Mouse (Mus musculus): ENCODE measurements around the gene Wasf2. TPM values are rescaled to one million over a fixed set of nuclear protein-coding genes. Genes with fewer than 3 reads are reported as not detected.

The Wasf2 gene
- polyA plus RNA-seq, 1 experiment from 2014 or later = 50.0 TPM

DNA sequence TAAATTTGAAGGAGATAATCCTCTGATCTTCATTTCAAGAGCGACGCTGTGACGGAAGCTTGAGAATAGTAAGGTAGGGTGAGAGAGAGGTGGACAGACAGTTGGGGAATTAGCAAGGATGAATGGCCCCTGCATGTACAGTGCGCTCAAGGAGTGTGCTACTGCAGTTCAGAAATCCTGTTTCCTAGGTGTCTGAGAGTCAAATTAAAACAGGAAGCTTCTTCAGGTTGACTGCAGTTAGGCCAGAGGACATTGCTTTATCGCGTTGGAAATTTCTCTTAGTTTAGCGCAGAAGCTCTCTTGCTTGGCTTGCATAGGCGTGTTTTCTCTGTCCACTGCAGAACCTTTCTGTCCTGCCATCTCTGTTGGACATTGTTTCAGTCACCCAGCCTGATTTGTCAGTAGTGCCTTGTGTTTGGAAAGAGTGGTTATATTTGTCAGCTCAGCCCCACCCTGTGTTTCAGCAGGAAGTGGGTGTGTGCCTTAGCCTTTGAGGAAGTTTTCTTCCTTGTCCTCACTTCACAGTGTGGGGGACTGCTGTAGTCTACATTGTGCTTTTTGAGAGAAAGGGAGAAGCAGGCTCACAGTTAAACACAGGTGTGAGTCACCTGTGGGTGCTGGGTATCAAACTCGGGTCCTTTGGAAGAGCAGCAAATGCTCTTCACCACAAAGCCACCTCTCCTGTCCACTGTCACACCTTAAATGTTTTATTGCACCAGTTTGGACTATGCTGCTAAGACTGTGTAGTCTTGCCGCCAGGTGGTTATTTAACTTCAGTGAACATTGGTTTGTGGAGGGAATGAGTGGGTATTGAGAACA is 39.1 kb downstream of the Wasf2 start:
- H3K4me1 ChIP-seq = no peaks in the 10 kb centered on the region
- H3K27me3 ChIP-seq = no peaks in the 10 kb centered on the region
- H3K4me3 ChIP-seq = no peak overlapping the region
- no peak overlapping the region for H3K27ac ChIP-seq (replicated peaks)
- 91% methylated on average over 10 of the region's 10 CpGs for WGBS
- no peaks in the 10 kb centered on the region for H3K9me3 ChIP-seq
- no peak for ATAC-seq (ENCODE audit: low FRiP score, low read depth)
- no peak overlapping the region for H3K9ac ChIP-seq (replicated peaks)
- no peaks in the 10 kb centered on the region for H3K36me3 ChIP-seq
- H3K4me2 ChIP-seq (replicated peaks) = no peak overlapping the region

DNA sequence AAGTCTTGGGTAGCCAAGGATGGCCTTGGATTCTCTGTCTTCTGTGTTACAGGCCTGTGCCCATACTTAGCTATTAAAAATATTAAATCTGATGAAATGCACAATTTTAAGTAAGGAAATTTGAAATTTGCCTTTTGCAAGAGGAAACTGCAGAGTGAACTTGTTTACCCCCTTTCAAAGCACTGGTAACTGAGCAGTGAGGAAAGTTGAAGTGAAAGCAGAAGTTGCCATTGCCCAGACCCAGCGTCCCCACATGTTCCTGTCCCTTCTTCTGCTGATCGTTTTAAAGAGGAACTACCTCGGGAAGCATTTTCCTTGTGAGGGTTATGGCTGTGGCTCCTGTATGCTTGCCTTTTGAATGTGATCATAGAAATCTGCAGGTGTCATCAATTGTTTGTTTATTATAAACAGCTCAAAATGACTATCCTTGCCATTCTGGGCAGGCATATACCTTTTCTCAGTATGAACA is 39.8 kb downstream of the Wasf2 start:
- Histone ChIP-seq H3K4me1 (no peaks in the 10 kb centered on the region), H3K4me2 (replicated peaks) (no peak overlapping the region), H3K27ac (replicated peaks) (no peak overlapping the region), H3K4me3 (no peak overlapping the region), H3K9me3 (no peaks in the 10 kb centered on the region), H3K9ac (replicated peaks) (no peak overlapping the region), H3K36me3 (no peaks in the 10 kb centered on the region), H3K27me3 (no peaks in the 10 kb centered on the region)
- no peak for ATAC-seq (ENCODE audit: low FRiP score, low read depth)
- WGBS = 82% methylated on average over 3 of the region's 3 CpGs

DNA sequence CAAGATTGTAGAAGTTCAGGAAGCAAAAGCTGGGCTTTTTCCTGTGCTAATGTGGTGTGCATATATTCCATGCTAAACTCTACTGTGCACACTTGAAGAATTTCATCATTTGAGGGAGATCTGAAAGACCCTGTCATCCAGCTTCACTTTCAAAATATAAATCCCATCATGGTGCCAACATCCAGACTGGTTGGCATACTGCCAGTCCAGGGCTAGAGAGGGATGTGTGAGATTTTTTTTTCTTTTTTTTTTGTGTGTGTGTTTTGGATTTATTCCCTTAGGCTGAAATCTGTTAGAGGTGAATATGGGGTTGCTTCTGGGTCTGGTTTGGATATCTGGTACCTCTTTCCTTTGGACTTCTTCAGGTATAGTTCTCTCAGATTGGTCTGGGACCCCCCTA is 40.3 kb downstream of the Wasf2 start:
- no peaks in the 10 kb centered on the region for H3K9me3 ChIP-seq
- 0 out of 2 replicates have a peak, but pooled peaks cover 4% of the 10 kb centered on the region for H3K4me1 ChIP-seq
- no peak overlapping the region for H3K9ac ChIP-seq (replicated peaks)
- no peak overlapping the region for H3K4me2 ChIP-seq (replicated peaks)
- no peak overlapping the region for H3K27ac ChIP-seq (replicated peaks)
- H3K27me3 ChIP-seq = no peaks in the 10 kb centered on the region
- H3K4me3 ChIP-seq = no peak overlapping the region
- no peaks in the 10 kb centered on the region for H3K36me3 ChIP-seq
- no peak for ATAC-seq (ENCODE audit: low FRiP score, low read depth)

DNA sequence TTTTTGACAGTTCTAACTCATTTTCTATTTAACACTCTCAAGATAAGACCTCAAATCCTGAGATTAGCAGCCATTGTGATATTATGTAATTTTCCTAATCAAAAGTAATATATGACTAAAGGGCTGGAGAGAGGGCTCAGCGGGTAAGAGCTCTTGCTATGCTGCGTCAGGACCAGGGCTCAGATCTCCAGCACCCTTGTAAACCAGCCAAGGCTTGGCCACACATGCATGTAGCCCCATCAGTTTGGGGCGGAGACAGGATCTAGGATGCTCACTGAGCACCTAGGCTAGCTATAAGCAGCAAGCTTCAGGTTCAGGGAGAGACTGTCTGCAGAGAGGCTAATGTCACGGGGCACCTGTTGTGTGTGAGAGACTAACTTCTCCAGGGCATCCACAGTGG is 42.1 kb downstream of the Wasf2 start:
- H3K27ac ChIP-seq (replicated peaks) = no peak overlapping the region
- peaks cover 19% of the 10 kb centered on the region for H3K4me1 ChIP-seq
- no peaks in the 10 kb centered on the region for H3K9me3 ChIP-seq
- H3K9ac ChIP-seq (replicated peaks) = no peak overlapping the region
- H3K4me2 ChIP-seq (replicated peaks) = no peak overlapping the region
- no peaks in the 10 kb centered on the region for H3K27me3 ChIP-seq
- no peaks in the 10 kb centered on the region for H3K36me3 ChIP-seq
- ATAC-seq (ENCODE audit: low FRiP score, low read depth) = no peak
- 91% methylated on average over 4 of the region's 4 CpGs for WGBS
- H3K4me3 ChIP-seq = no peak overlapping the region

DNA sequence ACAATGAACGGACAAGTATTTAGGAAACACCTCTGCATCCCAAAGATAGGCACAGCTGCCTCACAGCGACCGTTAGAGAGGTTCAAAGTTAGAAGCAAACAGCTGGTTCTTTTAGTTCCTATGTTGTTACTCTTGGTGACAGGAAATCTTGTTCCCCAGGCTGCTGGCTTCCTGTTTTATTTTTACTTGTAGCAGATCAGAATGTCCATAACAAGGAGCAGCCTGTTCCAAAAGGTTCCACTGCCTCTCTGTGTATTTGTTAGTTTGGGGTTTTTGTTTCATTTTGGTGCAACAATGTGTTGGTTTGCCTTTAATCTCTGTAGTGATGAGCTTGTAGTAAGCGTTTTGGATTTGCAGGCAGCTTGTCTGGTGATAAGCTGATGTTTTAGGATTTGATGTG is 44.1 kb downstream of the Wasf2 start:
- Histone ChIP-seq H3K4me2 (replicated peaks) (no peak overlapping the region), H3K9ac (replicated peaks) (no peak overlapping the region), H3K27me3 (no peaks in the 10 kb centered on the region), H3K4me3 (no peak overlapping the region), H3K9me3 (no peaks in the 10 kb centered on the region), H3K4me1 (peaks cover 19% of the 10 kb centered on the region), H3K27ac (replicated peaks) (no peak overlapping the region), H3K36me3 (peaks cover 6% of the 10 kb centered on the region; the same call in 1 of the 2 replicates)
- no peak for ATAC-seq (ENCODE audit: low FRiP score, low read depth)
- WGBS = 82% methylated on average over 4 of the region's 4 CpGs

DNA sequence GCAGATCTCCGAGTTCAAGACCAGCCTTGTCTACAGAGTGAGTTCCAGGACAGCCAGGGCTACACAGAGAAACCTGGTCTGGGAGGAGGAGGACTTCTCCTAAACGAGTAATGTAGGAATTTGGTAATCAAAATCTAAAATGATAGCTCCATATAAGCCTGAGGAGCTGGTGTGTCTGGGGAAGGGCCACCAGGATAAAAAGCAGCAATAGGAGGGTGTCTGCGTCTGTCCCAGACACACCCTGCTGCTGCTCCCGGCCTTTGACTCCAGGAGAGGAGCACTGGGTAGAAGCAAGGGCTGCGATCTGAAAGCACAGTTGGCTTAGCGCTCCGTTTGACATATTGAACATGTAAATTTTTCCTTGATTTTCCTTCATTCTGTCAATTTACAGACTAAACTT is 45.0 kb downstream of the Wasf2 start:
- Histone ChIP-seq H3K36me3 (peaks cover 6% of the 10 kb centered on the region; the same call in 1 of the 2 replicates), H3K9me3 (no peaks in the 10 kb centered on the region), H3K4me3 (no peak overlapping the region), H3K27ac (replicated peaks) (no peak overlapping the region), H3K4me2 (replicated peaks) (no peak overlapping the region), H3K4me1 (peaks cover 19% of the 10 kb centered on the region), H3K27me3 (no peaks in the 10 kb centered on the region), H3K9ac (replicated peaks) (no peak overlapping the region)
- WGBS = 81% methylated on average over 7 of the region's 7 CpGs
- ATAC-seq (ENCODE audit: low FRiP score, low read depth) = no peak

DNA sequence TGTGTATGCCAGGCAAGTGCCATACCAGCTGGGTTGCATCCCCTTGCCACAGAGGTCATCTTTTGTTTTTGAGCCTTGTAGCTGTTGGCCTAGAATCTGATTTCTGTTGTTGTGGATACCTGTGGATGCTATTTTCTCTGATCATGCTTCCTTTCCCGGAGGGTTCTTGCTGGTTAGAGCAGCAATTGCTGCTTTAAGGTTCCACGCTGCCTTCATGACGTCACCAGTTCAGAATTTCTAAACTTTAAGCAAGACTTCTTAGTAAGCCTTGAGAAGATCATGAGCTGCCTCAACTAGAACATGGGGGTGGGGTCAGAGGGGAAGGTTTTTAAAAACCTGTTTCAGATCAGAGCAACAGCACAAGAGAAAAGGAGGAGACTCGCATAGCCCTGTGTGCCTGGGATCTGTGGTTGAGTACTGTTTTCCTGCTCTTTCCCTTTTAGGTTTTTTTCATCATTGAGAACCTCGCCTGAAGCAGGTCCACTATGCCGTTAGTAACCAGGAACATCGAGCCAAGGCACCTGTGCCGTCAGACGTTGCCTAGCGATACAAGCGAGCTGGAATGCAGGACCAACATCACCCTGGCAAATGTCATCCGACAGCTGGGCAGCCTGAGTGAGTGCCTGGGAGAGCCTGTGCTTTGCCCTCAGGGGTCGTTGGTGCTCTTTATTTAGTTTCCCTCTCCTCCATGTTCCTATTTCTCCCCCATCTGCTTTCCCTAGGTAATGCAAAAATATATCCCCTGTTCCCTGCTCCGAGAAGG is 45.9 kb downstream of the Wasf2 start:
- H3K4me2 ChIP-seq (replicated peaks) = no peak overlapping the region
- H3K27ac ChIP-seq (replicated peaks) = peak overlapping the region; percentile 70
- H3K36me3 ChIP-seq = peaks cover 6% of the 10 kb centered on the region; the same call in 1 of the 2 replicates
- WGBS = 62% methylated on average over 14 of the region's 14 CpGs
- peaks cover 19% of the 10 kb centered on the region for H3K4me1 ChIP-seq
- no peaks in the 10 kb centered on the region for H3K27me3 ChIP-seq
- H3K9me3 ChIP-seq = no peaks in the 10 kb centered on the region
- H3K4me3 ChIP-seq = no peak overlapping the region
- no peak for ATAC-seq (ENCODE audit: low FRiP score, low read depth)
- no peak overlapping the region for H3K9ac ChIP-seq (replicated peaks)

DNA sequence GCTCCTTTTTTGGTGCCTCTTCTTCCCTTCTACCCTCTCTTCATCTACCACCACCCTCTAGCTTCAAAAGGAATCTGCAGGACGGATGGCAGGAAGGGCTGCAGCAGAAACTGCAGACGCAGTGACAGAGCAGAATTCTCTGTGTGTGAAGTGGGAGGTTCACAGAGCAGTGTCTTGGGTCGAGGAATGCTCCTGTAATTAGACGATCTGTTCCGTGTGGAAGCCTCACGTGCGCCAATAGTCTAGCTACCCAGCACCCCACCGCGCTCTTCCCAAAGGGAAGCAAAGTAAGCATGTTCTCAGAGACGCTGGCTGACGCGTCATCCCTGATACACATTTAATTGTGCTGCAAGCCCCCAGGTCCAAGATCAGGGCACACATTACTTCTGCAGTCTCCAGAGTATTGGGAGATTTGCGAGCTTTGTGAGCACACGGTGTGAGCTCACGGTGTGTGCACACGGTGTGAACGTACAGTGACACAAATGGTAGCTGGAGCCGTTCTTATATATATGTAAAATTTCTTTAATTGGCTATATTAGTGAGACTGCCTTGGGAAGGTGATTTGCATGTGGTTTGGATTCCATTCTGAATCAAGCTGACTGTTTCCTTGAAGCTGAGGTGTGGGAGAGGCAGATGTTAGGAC is 46.6 kb downstream of the Wasf2 start:
- Histone ChIP-seq H3K9ac (replicated peaks) (no peak overlapping the region), H3K27me3 (no peaks in the 10 kb centered on the region), H3K36me3 (peaks cover 6% of the 10 kb centered on the region; the same call in 1 of the 2 replicates), H3K4me2 (replicated peaks) (no peak overlapping the region), H3K4me3 (no peak overlapping the region), H3K27ac (replicated peaks) (peak overlapping the region; percentile 70), H3K9me3 (no peaks in the 10 kb centered on the region), H3K4me1 (peaks cover 19% of the 10 kb centered on the region)
- ATAC-seq (ENCODE audit: low FRiP score, low read depth) = no peak
- 70% methylated on average over 18 of the region's 18 CpGs for WGBS

DNA sequence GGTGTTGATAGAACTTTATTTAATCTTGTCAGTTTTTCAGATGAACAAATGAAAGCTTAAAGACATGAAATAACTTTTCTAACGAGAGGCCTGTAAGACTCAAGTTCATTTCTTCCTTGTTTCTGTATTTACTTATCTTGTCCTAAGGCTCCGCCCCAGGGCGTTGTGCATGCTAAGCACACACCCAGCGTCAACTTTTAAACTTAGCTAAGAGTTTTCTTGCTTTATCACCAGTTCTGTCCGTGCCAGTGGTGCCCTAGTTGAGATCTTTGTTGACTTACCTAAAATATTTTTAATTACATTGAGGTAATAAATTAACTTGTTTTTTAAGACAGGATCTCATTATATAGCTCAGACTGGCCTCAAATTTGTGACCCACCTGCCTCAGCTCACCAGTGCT is 48.0 kb downstream of the Wasf2 start:
- peaks cover 6% of the 10 kb centered on the region; the same call in 1 of the 2 replicates for H3K36me3 ChIP-seq
- no peaks in the 10 kb centered on the region for H3K27me3 ChIP-seq
- peaks cover 19% of the 10 kb centered on the region for H3K4me1 ChIP-seq
- ATAC-seq (ENCODE audit: low FRiP score, low read depth) = no peak
- no peak overlapping the region for H3K27ac ChIP-seq (replicated peaks)
- no peak overlapping the region for H3K9ac ChIP-seq (replicated peaks)
- H3K4me2 ChIP-seq (replicated peaks) = no peak overlapping the region
- no peak overlapping the region for H3K4me3 ChIP-seq
- 93% methylated on average over 5 of the region's 5 CpGs for WGBS
- no peaks in the 10 kb centered on the region for H3K9me3 ChIP-seq

DNA sequence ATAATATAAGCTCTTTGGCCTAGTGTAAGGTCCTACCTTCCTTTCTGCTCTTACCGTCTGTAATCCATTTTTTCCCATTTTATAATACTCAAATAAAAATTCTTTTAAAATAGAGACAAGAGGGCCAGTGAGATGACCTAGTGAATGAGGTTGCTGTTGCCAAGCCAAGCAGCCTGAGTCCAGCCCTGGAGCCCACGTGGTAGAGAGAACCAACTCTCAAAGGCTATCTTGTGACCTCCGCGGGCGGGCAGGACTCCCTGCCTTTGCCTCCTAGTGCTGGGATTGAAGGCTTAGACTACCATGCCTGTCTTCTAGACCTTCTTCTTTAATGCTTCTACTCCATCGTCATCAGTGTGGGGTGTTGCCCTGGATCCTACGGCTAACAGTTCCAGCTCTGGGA is 49.0 kb downstream of the Wasf2 start:
- Histone ChIP-seq H3K27ac (replicated peaks) (no peak overlapping the region), H3K9ac (replicated peaks) (no peak overlapping the region), H3K4me2 (replicated peaks) (no peak overlapping the region), H3K9me3 (no peaks in the 10 kb centered on the region), H3K36me3 (peaks cover 6% of the 10 kb centered on the region; the same call in 1 of the 2 replicates), H3K4me3 (no peak overlapping the region), H3K27me3 (no peaks in the 10 kb centered on the region), H3K4me1 (peaks cover 19% of the 10 kb centered on the region)
- 96% methylated on average over 7 of the region's 7 CpGs for WGBS
- ATAC-seq (ENCODE audit: low FRiP score, low read depth) = no peak

DNA sequence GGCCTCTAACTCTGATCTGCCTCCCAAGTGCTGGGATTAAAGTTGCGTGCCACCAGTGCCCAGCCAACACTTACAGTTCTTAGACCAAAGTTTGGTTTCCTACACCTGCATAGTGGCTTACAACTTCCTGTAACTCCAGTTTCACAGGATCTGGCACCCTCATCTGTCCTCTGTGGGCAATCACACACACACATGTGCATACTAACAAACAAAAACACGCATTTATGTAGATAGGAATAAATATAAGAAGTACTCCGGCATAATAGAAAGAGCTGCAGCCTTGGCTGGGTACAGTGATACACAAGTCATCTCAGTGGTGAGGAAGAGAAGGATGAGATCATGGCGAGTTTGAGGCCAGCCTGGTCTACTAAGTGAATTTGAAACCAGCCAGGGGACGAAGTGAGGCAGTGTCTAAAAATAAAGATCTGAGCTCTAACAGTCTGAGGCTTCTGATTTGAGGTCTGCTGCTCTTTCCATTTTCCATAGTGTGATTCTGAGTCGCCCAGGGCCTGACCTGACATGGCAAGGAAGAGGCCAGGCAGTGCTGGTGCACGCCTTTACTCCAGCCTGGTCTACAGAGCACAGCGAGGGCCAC is 52.2 kb downstream of the Wasf2 start:
- H3K4me3 ChIP-seq = no peak overlapping the region
- peaks cover 28% of the 10 kb centered on the region for H3K36me3 ChIP-seq
- 0 out of 2 replicates have a peak, but pooled peaks cover 9% of the 10 kb centered on the region for H3K4me1 ChIP-seq
- H3K4me2 ChIP-seq (replicated peaks) = no peak overlapping the region
- no peaks in the 10 kb centered on the region for H3K27me3 ChIP-seq
- no peak for ATAC-seq (ENCODE audit: low FRiP score, low read depth)
- no peak overlapping the region for H3K27ac ChIP-seq (replicated peaks)
- no peaks in the 10 kb centered on the region for H3K9me3 ChIP-seq
- no peak overlapping the region for H3K9ac ChIP-seq (replicated peaks)
- WGBS = 93% methylated on average over 8 of the region's 8 CpGs
